Mouse (Mus musculus) ZHBTc4 (cell line): ENCODE data around the gene Cadm3.

Experiments used
- DNase-seq: peaks from one replicate; pipeline ENCODE4 v3.0.0-alpha.2; 2011; ENCODE audit warnings: low read depth, low spot score

Gene Cadm3

DNA sequence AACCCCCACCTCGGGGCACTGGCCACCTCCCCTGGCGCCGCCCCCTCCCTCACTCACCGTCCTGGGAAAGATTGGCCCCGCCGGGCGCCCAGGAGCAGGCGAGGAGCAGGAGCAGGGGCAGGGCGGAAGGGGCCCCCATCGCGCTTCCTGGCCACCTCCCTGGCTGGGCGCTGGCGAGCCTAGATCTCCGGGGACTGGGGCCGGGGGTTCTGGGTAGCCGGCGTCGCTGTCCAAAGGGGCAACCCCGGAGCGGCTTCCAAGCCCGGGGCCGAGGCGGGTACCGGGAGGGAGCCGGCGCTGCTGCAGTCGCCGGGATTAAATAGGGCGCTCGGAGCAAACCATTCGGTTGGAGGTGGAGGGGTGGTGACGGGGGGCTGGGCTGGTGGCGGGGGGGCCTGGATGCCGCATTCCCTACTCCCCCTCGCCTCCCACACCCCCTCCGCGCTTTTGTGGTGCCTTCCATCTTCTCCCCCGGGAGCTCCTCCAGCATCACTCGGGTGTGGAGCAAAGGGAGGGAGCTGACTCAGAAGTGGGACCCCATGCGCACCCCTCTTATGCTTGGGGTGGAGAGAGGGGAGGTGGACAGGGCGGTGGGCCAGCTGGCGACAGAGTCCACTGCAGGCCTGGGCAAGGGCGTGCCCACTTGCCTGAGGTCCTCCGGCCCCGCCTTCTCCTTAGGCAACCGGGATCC lies at the start of gene Cadm3:
Gene Cadm3, minus strand, starts transcription at position 340 of the 691 bp plus-strand sequence.
- DNase-seq, result peak; percentile 17

DNA sequence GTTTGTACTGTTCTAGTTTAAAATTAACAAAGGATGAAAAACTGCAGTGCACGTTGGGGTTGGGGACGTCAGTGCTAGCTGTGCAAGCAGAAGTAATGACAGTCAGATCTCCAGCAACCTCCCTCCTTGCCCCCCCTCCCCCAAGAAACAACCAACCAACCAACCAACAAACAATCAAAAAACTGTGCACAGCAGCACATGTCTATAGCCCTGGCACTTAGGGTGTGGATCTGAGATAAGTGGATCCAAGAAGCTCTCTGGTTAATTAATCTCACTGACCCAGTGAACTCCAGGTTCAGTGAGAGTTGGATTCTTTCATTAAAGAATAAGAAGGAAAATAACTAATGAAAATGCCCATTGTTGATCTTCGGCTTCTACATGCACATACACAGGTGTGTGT lies 47.1 kb upstream of the Cadm3 start:
- DNase-seq, result no peak

DNA sequence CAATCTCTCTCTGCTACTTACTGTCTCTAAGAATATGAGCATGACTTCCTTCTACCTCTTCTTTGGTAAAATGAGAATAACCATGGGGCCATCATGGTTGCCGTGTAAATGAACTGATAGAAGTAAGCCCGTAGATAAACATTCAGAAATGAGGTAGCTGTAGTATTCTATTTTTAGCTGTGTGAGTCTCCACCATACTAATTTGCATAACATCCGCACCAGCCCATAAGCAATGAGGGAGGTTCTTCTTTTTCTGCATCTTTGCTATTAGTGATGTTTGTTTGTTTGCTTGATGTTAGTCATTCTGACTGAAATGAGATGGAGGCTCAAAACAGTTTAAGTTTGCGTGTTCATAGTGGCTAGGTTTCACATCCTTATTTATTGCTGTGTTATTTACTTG lies 44.4 kb upstream of the Cadm3 start:
- no peak for DNase-seq

DNA sequence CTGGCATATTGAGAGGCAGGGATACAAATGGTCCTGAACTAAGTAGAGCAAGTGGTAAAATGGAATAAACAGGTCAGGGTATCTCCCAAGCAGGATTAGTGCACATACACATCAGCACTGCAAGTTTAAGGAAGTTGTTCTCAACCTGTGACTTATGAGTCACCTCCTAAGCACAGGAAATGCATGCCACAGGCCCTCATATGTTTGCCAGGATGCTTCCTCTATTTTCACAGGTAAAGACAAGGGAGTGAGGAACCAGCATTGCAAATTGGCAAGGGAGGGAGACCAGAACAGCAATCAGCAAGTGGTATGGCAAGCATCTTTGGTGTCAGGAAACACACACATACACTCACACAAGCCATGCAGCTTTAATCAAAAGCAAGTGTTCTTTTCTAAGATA lies 41.6 kb upstream of the Cadm3 start:
- no peak for DNase-seq

DNA sequence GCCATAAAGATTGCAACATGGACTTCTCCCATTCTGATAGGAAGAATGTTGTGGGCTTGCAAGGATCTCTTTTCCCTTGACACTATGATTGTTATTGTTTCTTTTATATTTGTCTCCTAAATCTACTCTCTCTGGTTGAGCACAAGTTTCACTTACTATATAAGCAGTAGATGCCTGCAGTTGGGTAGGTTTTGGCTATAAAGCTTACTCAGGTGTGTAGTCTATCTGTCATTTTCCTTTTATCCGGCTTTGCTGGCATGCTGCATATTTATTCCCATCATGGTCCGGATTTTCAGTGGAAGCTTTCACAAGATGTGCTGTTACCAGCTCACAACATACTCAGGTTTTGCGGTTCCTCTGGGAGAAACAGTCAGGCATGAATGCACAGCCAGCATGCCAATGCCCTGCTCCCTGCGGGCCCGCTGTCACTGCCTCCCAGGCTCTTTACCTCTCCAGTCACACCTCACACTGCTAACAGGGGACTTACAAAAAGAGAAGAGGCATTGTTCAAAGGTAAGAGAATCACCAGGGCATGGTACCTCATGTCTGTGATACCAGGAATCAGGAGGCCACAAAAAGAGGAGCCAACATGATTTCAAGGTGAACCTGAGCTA lies 37.3 kb upstream of the Cadm3 start:
- DNase-seq, result no peak

DNA sequence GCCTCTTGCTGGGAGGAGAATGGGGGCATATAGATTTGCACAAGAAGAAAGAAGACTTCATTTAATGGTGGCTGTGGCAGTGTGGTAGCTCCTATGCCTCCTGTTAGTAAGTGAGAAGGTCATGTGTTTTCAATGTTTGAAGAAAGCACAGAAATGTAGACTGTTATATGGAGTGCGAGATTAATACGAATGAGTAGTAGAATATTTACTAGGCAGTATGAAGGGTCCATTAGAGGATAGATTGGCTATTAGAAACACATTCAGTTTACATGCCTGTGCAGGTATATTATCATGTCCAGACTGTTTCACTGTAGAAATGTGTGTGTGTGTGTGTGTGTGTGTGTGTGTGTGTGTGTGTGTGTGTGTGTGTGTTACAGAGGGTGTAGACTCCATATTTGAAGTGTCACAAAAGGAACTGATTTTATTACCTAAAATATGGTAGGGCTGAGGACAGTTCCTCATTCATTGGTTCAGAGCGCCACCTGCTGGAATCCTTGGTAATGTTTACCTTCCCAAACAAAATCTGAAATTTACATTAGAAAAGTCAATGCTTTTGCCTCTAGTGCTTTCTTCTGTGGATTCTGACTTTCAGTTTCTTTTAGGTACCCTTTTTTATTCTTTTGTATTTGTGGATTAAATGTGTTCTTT lies 31.0 kb upstream of the Cadm3 start:
- DNase-seq, result peak; percentile 63

DNA sequence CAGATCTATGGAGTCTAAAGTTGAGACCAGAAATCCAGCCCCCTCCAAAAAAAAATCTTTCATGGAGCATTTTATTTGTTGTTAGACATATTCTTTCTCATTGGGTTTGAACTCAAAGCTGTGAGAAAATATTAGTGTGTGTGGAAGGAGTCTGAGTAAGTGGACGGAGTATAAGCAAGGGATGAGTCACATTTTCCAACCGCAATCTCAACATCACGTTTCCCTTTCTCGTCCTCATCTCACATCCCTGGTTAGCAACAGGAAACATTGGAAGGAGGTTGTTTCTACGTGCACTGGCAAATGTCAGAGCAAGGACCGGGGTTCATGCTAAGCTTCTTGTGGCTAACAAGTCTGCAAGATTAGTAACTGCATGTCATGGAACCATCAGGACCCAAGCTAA lies 24.3 kb upstream of the Cadm3 start:
- DNase-seq, result no peak

DNA sequence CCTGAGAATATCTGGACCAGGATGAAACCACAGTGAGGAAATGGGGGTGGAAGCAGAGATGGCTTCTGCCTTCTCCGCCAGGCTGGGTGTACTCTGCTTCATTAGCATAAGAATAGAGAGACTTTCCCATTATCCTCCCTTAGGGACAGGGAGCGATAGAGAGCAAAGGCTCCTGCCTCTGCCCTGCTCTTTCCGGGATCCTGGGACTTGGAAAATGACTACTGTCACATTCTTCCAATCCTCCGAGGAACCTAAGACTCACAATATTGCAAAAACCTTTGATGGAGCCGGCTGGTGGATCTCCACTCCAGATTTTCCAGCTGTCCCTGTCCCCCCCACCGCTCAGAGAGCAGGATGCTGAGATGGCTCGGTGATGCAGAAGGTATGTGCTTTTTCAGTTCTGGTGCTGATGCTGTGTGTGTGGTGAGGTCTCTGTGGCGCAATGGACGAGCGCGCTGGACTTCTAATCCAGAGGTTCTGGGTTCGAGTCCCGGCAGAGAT lies 22.5 kb upstream of the Cadm3 start:
- peak; percentile 78 for DNase-seq

DNA sequence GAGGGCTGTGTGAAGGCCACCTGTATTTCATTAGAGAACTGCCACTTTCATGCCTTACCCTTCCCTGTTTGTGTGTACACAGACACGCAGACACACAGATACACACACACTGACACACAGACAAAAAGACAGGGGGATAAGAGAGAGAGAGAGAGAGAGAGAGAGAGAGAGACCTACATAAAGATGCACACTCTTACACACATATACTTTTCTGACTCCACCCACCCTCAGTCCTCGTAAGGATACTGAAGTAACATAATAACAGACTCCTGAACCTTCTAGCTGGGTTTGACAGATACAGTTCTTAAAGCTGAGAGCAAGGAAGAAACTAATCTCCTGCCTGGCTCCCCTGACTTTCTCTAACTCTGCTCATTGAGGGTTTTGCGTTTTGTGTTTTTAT lies 21.9 kb upstream of the Cadm3 start:
- DNase-seq, result no peak

GRCm38 (mm10) chr1:173381436-173381835 lies 13.9 kb upstream of the Cadm3 start:
- DNase-seq, result no peak

GRCm38 (mm10) chr1:173377380-173378112 lies 10.1 kb upstream of the Cadm3 start:
- peak; percentile 50 for DNase-seq

DNA sequence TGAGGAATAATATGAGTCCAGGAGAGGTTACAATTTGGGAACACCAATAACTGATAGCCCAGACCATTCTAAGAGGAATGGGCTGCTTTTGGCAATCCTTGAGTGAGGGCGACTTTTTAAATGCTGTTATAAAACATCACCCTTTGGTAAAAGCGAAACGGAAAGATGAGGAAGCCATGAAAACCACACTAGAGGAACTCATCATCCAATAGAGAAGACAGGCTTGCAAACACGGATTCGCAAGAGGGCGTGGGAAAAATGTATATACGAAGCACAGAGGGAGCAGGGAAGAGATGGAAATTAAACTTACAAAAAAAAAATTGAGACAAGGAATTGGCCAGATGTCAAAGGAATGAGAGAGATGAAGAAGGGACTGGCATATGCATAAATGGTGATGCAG lies 6.5 kb upstream of the Cadm3 start:
- no peak for DNase-seq

DNA sequence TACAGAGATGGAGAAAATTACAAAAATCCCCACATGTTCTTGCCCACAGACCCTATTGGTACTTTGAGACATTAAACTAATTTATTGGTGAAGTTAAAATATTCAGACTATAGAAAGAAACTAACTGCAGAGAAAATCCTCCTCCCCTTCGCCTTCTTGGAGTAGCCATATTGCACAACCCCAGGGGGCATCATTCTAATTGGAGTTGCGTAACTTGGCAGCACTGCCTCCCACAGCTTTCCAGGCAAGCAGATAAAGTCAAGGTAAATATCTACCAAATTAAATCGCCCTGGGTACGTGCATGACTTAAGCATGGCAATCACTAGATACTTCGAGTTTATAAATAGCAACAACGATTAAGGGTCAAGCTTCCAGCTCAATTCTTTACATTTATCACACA lies 4.1 kb upstream of the Cadm3 start:
- no peak for DNase-seq

DNA sequence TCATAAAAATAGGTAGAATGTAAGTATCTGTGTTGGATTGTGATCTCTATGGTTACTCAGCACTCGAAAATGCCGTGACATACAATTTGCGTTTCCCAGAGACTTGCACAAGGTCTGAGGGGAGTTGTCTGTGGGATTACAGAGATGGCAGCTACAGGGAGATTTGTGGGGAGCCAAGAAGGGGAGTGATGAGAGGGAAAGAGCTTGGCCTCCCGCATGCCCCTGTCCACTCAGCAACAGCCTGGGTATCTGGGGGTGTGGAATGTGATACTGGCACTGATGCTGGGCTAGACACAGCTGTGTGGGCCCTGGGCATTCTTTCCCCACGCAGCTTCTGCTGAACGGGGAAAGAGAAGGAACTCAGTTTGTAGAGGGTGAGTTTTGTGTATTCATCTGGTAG lies 3.0 kb upstream of the Cadm3 start:
- no peak for DNase-seq

- DNase-seq, result no peak
Observed at GRCm38 (mm10) chr1:173369611-173370010, 2.1 kb upstream of the Cadm3 start.

DNA sequence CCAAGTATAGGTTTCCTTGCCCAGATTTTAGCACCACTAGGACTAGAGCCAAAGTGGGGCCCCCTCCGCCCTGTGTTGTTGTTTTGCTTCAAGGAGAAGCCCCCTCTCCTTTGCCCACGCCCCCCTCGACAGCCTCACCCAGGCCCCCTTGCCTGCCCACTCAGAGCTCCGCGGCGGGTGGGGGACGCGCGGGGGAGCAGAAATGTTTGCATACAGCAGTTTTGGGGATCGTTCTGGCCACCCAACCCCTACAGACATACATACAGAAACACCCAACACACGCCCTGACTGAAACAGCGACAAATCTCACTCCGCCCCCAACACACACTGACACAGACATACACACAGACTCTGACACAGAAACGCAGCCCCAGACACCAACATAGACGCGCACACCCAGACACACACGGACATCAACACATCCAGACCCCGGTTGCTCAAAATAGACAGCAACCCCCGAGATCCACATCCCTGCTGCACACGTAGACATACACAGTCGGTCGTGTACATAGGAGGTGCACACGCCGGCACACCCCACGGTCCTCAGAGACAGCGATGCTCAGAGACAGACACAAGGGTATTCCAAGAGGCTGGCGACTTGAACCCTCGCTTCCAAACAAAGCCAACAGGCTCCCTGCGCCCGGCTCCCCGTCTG lies 667 bp downstream of the Cadm3 start:
- DNase-seq, result peak; percentile 10

- no peak for DNase-seq
Observed at GRCm38 (mm10) chr1:173365970-173366409, 1.5 kb downstream of the Cadm3 start.

DNA sequence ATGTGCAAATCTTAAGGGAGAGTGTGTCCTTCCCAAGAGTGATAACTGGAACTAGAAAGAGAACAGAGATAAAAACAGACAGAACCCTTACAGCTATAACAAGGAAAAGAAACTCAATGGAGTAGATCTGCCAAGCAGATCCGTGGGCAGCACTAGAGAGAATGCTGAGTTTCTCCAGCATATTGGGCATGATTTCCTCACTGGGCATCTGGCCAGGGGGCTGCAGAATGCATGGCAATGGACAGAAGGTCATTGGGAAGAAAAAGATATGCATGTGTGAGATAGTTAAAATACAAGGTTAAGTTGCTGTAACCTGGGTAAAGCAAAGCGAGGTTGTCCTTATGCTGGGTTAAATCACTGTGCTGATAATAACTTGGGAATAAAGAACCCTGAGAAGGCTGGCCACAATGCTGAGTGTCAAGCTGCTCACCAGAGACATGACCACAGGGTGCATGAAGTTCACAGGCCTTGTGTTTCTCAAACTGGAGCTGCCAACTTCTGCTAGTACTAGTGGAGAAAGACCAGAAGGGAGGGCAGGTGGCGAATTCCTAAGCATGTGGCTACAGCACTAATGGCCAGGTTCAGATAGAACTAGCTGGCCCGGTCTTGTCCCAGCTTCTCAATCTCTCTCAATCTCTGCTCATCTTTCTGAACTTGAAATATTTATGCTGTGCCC lies 3.2 kb downstream of the Cadm3 start:
- DNase-seq, result no peak

DNA sequence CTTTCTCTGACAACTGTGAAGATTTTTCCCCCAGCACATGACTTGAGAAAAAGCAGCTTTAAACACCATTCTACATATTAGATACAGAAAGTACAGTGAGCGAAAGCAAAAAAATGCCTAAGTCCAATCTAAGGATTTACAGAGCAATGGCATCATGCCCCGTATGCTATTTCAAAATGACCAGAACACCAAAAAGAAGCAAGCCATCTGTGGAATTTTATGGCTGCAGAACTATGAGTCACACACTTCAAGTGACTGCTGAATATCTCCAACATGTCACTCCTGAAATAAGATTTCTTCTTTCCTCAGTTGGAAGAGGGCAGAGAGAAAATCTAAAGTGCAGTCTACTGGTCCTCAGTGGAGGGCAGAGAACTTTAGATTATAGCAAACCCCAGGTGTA lies 4.1 kb downstream of the Cadm3 start:
- no peak for DNase-seq

- DNase-seq, result peak; percentile 83
Observed at GRCm38 (mm10) chr1:173361651-173362050, 5.8 kb downstream of the Cadm3 start.
